ENCODE assay signal across 26 mouse cellular contexts in genomic region chr14:103825934-103826333, GRCm38 (mm10).
"Had no signal": no experiment of that assay in that cellular context is flagged by ENCODE, and none has a peak within 500 bp of the region (broad histone marks: within the 10 kb centered on the region; RNA-seq: fewer than 3 reads in every experiment).

No protein-coding gene starts in this region.

- H3K4me2 ChIP-seq: heart, embryonic 11.5 days; heart, embryonic 13.5 days; heart, embryonic 15.5 days; hindbrain, embryonic 13.5 days; hindbrain, embryonic 15.5 days; kidney, embryonic 15.5 days; limb, embryonic 12.5 days; liver, embryonic 11.5 days had no signal

- H3K27me3 ChIP-seq: heart, embryonic 13.5 days; heart, embryonic 15.5 days; hindbrain, embryonic 13.5 days; hindbrain, embryonic 15.5 days; kidney, embryonic 15.5 days; limb, embryonic 12.5 days had no signal

- H3K4me3 ChIP-seq: heart, embryonic 13.5 days; heart, embryonic 15.5 days; hindbrain, embryonic 13.5 days; hindbrain, embryonic 15.5 days; kidney, embryonic 15.5 days; layer of hippocampus, adult 2 months; left cerebral cortex, adult 2 months; limb, embryonic 10.5 days; limb, embryonic 12.5 days had no signal

- ATAC-seq: hindbrain, postnatal 0 days; intestine, embryonic 16.5 days had no signal

- H3K36me3 ChIP-seq: heart, embryonic 15.5 days; hindbrain, embryonic 13.5 days; hindbrain, embryonic 15.5 days; kidney, embryonic 15.5 days; limb, embryonic 10.5 days; limb, embryonic 12.5 days had no signal

- DNase-seq: gastrocnemius, postnatal 14 days; gastrocnemius, postnatal 36 days; heart, adult 18-20 months; heart, postnatal 14 days; heart, postnatal 4 days; kidney, adult 11 months; kidney, adult 2 months; kidney, adult 9 months; kidney, postnatal 14 days; kidney, postnatal 4 days; liver had no signal

- H3K9me3 ChIP-seq: heart, embryonic 13.5 days; heart, embryonic 15.5 days; hindbrain, embryonic 13.5 days; hindbrain, embryonic 15.5 days; kidney, embryonic 15.5 days; limb, embryonic 10.5 days; limb, embryonic 12.5 days had no signal

- H3K9ac ChIP-seq: heart, embryonic 13.5 days; heart, embryonic 15.5 days; hindbrain, embryonic 13.5 days; hindbrain, embryonic 15.5 days; kidney, embryonic 15.5 days; limb, embryonic 12.5 days; liver, embryonic 14.5 days had no signal

- H3K4me1 ChIP-seq: heart, embryonic 13.5 days; heart, embryonic 15.5 days; hindbrain, embryonic 15.5 days had no signal

- H3K27ac ChIP-seq: heart, embryonic 13.5 days; heart, embryonic 15.5 days; hindbrain, embryonic 13.5 days; hindbrain, embryonic 15.5 days; hindbrain, postnatal 0 days; kidney, embryonic 15.5 days; kidney, postnatal 0 days; layer of hippocampus, adult 2 months; left cerebral cortex, adult 2 months; limb, embryonic 10.5 days; limb, embryonic 12.5 days; liver, embryonic 14.5 days had no signal
